Mouse (Mus musculus): ENCODE measurements around the gene Slc17a4.

Gene Slc17a4

DNA sequence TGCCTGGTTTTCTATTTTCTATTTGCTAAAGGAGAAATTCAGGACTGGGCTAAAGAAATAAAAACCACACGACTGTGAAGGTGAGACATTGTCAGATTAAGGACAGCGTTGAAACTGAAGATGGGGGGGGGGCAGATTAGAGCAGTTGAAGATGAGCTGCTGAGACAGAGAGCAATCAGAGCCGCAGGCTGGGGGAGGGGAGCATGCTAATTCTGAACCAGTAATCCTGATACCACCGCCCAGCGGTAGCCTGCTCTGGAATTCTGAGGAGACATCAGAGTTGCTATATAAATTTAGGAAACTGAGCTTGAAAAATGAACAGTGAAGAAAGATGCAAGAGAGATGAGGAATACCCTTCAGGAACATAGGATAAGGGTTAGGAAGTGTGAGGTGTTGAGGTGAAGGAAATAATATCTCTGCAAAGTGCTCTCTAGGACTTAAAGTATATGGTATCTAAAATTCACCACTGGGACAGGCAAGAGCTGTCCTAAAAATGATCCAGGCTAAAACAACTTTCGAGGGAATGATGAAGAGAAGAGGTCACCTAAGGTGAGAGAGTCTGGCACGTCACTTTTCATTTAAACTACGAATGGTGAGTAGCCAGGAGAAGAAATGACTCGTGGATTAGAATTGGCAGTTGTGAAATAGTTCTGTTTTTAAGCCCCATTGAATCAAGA lies 22.1 kb downstream of the Slc17a4 start:
- no peak for DNase-seq (ENCODE audit: low spot score in 2 of 2)

DNA sequence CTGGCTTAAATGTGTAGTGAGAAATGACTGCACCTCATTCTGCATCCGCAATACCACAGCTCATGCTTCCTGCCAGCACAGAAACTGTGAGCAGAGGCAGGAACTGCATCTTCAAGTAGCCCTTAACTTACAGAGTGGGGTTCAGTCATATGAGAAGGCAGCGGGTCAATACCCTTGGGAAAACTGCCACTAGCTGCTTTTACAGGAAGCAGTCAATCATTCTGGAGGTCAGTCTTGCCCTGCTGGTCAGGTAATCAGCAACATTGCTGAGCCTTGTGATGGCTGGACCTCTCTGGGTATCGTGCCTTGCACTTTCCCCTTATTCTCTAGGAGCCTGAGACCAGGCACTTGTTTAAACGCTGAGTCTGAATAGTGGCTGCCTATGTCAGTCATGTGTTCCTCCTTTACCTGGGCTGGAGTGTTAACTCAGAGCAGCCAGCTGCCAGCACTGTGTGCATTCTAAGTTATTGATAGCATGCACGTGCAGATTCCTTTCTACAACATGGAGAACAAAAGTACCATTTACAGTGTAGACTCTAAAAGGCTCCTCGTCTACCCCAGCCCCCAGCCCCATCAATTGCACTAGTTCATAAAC lies 25.7 kb downstream of the Slc17a4 start:
- DNase-seq (ENCODE audit: low spot score in 2 of 2): no peak

DNA sequence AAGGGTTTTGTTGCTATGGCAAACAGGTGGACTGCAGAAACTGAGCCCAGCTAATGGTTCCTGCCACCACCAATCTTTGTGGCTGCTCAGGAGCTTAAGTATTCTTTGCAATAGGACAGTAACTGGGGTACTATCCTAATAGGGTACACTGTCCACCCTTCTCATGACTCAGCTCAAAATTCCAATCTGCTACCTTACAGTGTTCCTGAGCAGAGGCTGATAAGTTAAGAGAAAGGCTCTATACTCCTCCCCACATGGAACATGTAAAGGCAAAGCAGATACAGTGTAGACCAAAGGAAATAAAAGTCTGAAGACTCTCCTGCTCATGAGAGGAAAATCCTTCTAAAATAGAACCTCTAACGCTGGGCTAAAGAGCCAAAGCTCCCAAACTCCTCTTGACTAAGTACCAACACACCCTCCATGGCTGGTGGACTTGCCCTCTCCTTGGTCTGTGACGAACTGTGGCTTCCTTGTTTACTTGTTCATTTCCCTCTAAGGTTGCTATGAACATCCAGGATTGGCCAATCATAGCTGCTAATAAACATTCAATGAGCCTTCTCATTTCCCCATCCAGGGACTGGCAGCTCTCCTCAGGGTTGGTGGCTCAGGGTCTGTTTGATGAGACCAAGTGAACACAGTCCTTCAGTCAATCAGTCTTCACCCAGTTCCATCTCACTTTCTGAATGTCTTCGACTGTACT lies 27.6 kb downstream of the Slc17a4 start:
- DNase-seq (ENCODE audit: low spot score in 2 of 2): no peak

DNA sequence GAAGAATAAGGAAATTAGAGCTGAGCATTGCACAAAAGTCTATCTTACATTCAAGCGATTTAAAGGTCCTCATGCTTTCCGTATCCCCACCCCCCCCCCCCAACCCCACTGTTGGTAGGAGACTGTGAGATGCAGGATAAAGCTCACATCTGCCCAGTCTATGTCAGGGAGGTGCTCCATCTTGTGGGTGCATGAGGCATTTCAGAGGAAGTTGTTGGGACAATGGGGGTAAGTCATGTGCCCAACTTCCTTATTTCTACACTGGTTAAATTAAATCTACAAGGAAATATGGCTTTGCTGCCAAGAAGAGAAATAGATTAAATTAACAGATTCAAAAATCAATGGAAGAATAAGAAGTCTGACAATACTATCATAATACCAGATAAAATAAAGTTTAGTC lies 29.3 kb downstream of the Slc17a4 start:
- no peak for DNase-seq (ENCODE audit: low spot score in 2 of 2)

DNA sequence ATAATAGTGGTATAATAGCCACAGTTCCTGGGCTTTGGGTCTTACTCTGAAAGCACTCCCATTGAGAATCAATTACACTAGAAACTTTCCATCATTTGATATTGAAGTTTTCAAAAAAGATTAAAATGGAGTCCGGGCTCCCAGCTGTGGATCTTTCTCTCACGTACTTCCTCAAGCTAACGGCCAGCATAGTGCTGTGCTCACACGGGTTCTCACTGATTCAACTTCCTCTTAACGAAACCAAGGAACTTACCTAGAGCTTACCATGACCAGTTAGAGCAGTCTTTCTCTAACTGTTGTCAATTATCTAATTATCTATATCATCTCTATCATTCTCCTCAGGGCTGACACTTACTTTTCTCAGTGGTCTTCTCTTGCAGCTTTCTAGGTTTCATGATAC lies 35.2 kb downstream of the Slc17a4 start:
- DNase-seq (ENCODE audit: low spot score in 2 of 2): no peak

DNA sequence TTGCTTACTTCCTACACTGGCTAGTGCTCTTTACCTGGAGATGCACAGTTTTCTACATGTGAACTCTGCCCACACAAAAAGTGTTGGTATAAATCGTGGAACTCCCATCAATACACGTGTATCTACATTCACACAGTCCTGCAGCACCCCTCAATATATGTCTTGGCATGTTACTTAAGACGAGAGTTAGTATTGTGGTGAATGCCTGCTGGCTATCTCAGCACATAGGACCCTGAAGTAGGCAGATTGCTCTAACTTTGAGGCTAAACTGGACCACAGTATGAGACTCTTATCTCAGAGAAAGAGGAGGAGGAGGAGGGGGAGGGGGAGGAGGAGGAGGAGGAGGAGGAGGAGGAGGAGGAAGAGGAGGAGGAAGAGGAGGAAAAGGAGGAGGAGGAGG lies 35.7 kb downstream of the Slc17a4 start:
- no peak for DNase-seq (ENCODE audit: low spot score in 2 of 2)

DNA sequence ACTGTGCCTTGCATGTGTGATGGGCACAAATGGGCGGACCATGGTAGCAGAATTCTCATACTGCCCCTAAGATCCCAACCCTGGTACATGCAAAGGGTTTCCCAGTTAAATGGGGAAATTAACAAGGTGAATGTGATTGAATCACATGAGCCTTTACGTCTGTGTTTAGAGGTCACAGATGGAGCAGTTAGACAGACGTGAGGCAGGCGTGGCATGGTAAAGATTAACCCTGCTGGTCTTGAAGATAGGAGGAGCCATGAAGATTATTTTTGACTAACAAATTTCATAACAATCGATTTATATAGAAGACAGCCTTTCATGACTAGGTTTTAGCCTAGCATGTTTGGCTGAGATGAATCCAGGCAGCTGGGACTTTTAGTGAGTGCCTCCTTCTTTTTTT lies 41.7 kb downstream of the Slc17a4 start:
- no peak for DNase-seq (ENCODE audit: low spot score in 2 of 2)

DNA sequence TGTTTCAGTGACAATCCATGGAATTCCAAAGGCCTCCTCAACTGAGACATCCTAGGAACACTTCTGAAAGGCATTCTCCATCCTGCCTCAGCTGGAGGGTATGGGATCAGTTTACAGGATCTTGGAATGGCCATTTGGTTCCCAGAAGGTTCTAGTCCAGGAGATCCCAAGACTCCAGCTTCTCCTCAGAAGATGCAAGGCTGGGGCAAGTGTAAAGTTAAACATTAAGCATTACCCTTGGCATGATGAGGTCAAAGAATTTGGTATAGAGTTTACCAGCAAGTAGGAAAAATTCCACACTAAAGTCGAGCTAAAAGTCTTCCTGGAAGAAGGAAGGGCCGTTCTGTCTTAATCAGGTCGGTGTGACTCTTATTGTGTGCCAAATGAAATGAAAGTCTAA lies 44.8 kb downstream of the Slc17a4 start:
- DNase-seq (ENCODE audit: low spot score in 2 of 2): no peak

DNA sequence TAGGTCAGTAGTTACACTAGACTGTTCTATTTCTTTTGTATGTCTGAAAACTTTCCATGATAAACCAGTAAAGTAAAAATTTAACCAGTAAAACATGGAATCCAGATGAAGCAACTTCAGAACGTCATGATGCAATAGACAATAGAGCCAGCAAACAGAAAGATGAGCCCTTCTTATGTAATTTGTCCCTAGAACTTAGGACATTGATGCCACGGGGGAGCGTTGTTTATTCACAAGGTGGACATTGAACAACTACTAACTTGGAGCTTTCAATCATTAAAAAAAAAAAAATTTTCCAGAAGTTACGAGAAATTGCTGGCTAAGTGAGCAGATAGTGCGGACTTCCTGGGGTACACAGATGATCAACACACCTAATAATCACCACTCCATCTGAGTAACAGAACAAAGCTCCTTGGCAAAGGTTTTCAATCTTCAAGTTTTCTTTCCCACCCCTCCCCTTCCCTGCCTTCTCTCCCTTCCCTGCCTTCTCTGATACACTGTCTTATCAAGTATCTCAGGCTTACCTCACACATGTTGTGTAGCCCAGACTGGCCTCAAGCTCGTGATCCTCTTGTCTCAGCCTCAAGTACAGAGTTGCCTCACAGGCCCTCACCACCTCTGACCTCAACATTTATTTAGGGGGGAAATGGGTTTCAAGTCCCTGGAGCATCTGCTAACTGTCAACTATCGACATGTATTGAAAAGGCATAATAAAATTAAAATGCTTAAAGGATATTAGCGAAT lies 45.8 kb downstream of the Slc17a4 start:
- no peak for DNase-seq (ENCODE audit: low spot score in 2 of 2)

DNA sequence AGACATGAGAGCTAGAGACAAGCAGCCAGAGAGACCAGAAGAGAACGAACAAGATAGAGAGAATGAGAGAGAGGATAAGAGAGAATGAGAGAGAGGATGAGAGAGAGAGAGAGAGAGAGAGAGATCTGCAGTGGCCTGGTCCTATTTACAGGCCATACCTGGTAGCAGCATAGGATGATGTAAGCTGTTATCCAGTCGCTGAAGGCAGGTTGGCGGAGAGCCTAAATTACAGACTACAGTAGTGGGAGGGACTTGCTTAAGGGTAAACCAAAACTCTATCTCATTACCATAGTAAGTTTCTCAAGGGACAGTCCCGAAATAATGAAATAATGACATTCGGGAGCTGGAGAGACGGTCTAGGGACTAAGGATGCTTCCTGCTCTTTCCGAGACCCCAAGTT lies 47.4 kb downstream of the Slc17a4 start, which contains the start of gene Slc17a1:
TSS of gene Slc17a1 (plus strand) at position 346 of the 400 bp plus-strand sequence.
- DNase-seq (ENCODE audit: low spot score in 2 of 2): no peak

DNA sequence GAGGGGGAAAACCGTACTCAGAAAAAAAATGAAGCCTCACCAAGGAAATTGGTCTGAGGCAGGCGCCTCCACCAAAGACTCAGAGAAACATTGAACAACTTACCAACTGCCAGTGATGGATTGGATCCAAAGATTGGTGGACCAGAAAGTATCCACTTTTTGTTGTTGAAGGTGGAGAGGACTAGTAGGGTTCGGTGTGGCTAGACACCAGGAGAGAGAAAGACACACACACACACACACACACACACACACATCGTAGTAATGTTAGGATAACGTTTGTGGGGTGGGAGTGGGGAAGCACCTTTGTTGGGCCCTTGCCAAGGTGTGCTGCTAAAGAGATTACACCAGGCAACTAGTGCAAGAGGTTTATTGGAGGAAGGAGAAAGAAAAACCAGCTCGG lies 47.8 kb downstream of the Slc17a4 start:
- no peak for DNase-seq (ENCODE audit: low spot score in 2 of 2)

DNA sequence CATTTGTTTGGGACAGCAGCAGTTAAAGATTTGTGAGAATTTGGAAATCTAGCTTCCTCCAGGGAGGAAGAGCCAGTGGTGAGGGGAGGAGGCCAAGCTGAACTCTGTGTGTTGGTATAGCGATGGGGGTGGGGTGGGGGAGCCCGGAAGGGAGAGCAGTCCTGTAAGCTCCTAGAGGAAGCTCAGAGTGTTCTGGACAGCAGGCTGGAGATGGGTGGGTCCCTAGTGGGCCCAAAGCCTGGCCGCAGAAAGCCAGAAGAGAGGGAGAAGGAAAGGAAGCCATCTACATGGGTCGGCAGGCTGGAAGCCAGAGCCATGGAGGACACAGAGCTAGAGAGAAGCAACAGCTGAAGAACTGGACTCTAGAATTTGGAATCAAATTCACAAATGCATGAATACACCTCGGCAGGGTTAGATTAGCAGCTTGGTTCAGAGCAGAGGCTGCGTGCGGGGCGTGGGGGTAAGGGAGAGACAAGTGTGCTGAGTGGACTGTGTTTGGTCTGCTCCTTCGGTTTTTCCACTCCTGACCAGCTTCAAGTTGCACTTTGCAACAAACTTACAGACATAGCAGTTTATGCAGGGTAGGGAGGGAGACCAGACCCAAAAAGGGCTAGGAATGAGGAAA lies 48.6 kb downstream of the Slc17a4 start:
- no peak for DNase-seq (ENCODE audit: low spot score in 2 of 2)

DNA sequence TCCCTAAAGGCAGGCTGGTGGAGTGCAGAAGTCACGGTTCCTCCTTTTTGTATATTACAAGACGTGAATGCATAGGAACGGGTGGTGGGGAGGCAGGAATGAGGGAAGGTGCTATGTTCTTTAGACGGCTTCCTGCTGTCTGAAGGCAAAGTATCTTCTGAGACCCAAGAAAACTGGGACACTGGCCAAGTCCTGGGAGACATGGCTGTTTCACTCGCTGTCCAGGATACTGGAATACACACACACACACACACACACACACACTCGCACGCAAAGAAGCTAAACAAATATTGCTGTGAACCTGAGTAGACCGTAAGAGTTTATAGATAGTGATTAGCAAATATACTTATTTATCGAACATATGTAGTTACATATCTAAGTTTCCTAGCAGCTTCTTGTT lies 50.1 kb downstream of the Slc17a4 start:
- no peak for DNase-seq (ENCODE audit: low spot score in 2 of 2)

DNA sequence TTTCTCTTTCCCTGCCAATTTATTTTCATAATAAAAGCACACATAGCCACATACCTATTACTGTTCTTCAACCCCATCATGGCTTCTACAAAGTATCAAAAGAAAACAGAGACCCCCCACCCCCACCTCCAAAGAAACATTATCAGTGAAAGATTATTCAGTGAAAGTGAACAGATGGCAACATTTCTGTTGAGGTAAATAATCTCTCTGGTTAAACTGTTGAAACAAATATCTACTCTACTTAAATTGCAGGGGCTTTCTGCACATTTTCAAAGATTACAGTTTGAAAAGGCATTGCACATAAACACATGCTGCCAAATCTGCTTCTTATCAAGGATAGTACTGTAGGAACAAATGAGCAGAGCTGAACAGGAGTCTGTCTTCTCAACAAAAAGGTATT lies 53.0 kb downstream of the Slc17a4 start:
- no peak for DNase-seq (ENCODE audit: low spot score in 2 of 2)

DNA sequence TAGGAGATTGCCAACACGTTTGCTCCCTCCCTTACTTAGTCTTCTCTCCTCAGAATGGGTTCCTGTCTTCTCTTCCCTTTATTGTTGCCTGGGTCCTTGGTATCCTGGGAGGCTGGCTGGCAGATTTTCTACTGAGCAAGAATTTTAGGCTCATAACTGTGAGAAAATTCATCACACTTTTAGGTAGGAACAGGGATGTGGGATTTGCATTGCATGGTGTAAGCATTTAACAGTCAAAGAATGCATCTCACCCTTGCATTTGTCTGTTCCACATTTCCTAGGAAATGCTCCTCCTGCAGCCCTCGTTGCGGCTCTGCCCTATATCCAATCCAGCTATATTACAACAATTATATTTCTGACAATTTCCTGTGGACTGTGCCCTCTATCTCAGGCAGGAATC lies 58.4 kb downstream of the Slc17a4 start:
- no peak for DNase-seq (ENCODE audit: low spot score in 2 of 2)

DNA sequence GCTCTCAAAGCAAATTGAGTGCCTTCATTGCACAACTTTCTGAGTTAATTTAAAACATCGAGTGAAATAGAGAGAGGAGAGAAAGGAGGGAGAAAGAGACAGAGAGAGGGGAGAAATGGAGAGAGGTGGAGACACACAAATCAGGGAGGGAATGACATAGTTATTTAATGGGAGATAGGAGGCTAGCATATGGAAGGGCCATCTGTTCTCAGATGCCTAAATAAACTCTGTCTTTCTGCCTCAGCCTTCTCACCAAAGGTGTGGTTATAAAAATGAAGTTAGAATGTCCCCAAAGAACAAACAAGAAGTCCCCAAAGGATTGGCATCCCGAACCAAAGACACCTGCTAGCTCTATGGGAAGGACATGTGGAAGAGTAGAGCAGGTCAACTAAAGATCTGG lies 65.5 kb downstream of the Slc17a4 start:
- no peak for DNase-seq (ENCODE audit: low spot score in 2 of 2)
